Comparison of ENCODE assay signal across 23 mouse cellular contexts in genomic region chr6:127539226-127539625, GRCm38 (mm10). TPM values are rescaled to one million over a fixed set of nuclear protein-coding genes. Genes with fewer than 3 reads are reported as not detected.
DNase-seq lines count a peak whose midpoint lies in the region; ATAC-seq lines count a peak whose summit lies in the region.
"Had no signal": no experiment of that assay in that cellular context is flagged by ENCODE, and none has a peak within 500 bp of the region (broad histone marks: within the 10 kb centered on the region; RNA-seq: fewer than 3 reads in every experiment).

No protein-coding gene starts in this region.

- DNase-seq in testis, postnatal 10 days (ENCODE audit: low spot score): peak; percentile 35
- no peak for DNase-seq in testis, postnatal 14 days (ENCODE audit: low spot score)
- DNase-seq in spleen, adult 18-20 months: no peak
- no peak for DNase-seq in thymus, postnatal 0 days (ENCODE audit: low spot score)
- no peak for DNase-seq in gastrocnemius, postnatal 14 days
- DNase-seq: adrenal gland, adult 8-10 months; adrenal gland, postnatal 14 days; B cell, adult 2 months; cerebellum, adult 11-12 months; cerebellum, adult 2 months; cerebellum, adult 9-10 months; cerebellum, postnatal 10 days; cerebellum, postnatal 36 days; embryo, embryonic 11 days had no signal

- intact Hi-C loops in gastrocnemius, postnatal 14 days (cut with DNase I; ENCODE audit: low total_unique reads): no loop called here

- ATAC-seq in erythroblast, adult 5-6 weeks (replicated peaks; ENCODE audit: low FRiP score, poor library complexity, severe bottlenecking): 0 out of 2 replicates have a peak, but pooled peaks have one; percentile 32
- peak; percentile 92 for ATAC-seq in megakaryocyte, adult 5-6 weeks (ENCODE audit: poor library complexity, severe bottlenecking)
- peak; percentile 84 for ATAC-seq in megakaryocyte progenitor cell, adult 5-6 weeks (replicated peaks; ENCODE audit: poor library complexity)
- ATAC-seq: activated CD4-positive, CD25-positive, alpha-beta regulatory T cell, adult 4 months; CD4-positive, CD25-positive, alpha-beta regulatory T cell, adult 4 months; forebrain, embryonic 14.5 days; forebrain, embryonic 16.5 days; Patski had no signal

RNA-seq across cellular contexts. Expression of gene Cracr2a, which starts 21.9 kb away (rescaled TPM):
- total RNA-seq in erythroblast, adult 5-6 weeks (2015; ENCODE audit: low replicate concordance): 4.0 and 4.2 TPM in 2 replicates
- total RNA-seq in erythroblast, adult 5-6 weeks (2017; ENCODE audit: low replicate concordance): 2.4 and 2.9 TPM in 2 replicates
- total RNA-seq in megakaryocyte, adult 5-6 weeks (2015): 6.2 and 7.6 TPM in 2 replicates
- total RNA-seq in megakaryocyte, adult 5-6 weeks (2017): 8.0 and 12.6 TPM in 2 replicates
- total RNA-seq in megakaryocyte progenitor cell, adult 5-6 weeks (2015): 4.0 and 4.5 TPM in 2 replicates
- total RNA-seq in megakaryocyte progenitor cell, adult 5-6 weeks (2017): 6.2 and 10.3 TPM in 2 replicates
- 2.0 and 2.7 TPM in 2 replicates for polyA plus RNA-seq in thymus, postnatal 0 days (2015; fragmentation: Nextera tagmentation; extraction: Ambion mirVana)
- under 1 TPM; 0.42 to 0.94 TPM for total RNA-seq in gastrocnemius, postnatal 14 days (2021)
- polyA plus RNA-seq: G1E, Patski had no signal

Comparison
In these comparisons a context has a peak if more than half of its experiments do, and no peak if none do; other contexts are left out.
1. ATAC-seq: peak in every context shown above with its lines; median percentile 92 in megakaryocyte, adult 5-6 weeks; 84 in megakaryocyte progenitor cell, adult 5-6 weeks; 32 in erythroblast, adult 5-6 weeks.